Mouse (Mus musculus): Measurements from ENCODE around the gene Polr2l. TPM values are rescaled to one million over a fixed set of nuclear protein-coding genes. Genes with fewer than 3 reads are reported as not detected.

The Polr2l gene
- 10 to 100 TPM; 32.2 to 42.4 (median 33.2) TPM for total RNA-seq (2022)

GRCm38 (mm10) chr7:141475011-141475804 is at the start of gene Polr2l, which contains the start of gene Tspan4:
Gene Polr2l (minus strand): TSS chr7:141475132.
Gene Tspan4 (plus strand): TSS chr7:141475240.
- peak; percentile 76 to 79 for DNase-seq (ENCODE audit: low spot score in 2 of 2)

DNA sequence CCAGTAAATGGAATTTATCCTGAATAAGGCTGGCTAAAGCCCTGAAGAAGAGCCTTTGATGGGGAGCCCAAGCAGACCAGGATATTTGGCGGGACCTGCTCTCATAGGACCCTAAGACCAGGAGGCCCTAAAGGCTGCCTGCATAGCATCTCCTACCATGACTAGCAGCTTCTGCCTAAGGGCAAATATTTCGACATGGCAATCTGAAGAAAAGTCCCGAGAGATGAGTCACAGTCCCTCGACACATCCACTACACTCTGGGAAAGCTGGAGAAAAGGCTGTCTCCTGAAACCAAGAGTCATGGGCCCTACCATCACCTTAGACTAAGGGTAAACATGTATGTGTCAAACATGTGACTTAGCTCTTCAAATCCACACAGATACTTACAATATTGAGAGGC is 49.3 kb upstream of the Polr2l start:
- no peak for DNase-seq (ENCODE audit: low spot score in 2 of 2)

DNA sequence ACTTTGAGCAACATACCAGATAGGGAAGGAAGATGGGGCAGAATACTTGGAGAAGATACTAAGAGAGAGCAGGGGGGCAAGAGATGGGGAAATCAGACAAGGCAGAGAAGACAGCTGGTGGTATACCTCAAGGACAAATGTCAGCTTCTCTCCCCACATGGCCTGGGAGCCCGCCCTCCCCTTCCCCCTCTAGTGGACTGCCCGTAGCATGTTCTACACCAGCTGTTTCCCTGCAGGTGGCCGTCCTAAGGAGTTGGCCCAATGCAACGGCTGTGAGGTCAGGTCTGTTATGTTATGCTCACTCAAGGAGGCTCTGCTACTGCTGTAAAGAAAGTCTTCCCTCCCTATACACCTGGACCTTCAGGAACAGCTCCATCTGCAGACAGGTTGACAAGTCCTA is 48.1 kb upstream of the Polr2l start:
- DNase-seq (ENCODE audit: low spot score in 2 of 2): no peak

DNA sequence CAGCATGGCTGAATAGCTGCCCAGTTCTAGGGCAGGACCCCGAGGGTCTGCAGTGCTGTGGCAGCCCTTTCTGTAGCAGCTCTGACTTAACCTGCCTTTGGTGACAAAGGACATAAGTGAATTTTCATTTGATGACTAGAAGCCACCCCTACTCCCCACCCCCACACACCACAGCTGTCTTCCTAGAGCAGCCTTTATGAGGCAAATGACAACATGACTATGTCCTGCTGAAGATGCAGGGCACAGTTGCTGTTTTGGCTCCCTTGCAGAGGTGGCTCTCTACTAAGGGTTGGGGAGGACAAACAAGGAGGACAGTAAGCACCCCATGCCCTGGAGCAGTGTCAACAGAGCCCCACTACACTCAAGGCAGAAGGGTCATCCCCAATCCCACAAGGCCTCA is 44.9 kb upstream of the Polr2l start:
- DNase-seq (ENCODE audit: low spot score in 2 of 2): no peak

DNA sequence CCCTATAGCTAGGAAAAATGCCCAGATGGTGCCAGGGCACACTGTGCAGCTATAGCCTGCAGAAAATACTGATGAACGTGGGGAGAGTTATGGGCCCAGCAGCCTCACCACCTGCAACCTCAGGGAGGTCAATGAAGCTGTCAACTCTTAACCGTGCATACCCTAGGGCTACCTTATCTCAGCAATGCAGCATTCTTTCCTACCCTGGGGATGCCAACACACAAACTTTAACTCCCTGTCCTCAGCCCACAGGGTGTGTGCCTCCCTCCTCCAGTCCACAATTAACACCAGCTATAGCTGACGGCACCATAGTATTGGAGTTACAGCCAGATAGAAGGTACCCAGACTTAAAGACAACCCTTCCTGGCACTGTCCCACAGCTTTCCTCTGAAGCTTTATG is 44.0 kb upstream of the Polr2l start:
- no peak for DNase-seq (ENCODE audit: low spot score in 2 of 2)

DNA sequence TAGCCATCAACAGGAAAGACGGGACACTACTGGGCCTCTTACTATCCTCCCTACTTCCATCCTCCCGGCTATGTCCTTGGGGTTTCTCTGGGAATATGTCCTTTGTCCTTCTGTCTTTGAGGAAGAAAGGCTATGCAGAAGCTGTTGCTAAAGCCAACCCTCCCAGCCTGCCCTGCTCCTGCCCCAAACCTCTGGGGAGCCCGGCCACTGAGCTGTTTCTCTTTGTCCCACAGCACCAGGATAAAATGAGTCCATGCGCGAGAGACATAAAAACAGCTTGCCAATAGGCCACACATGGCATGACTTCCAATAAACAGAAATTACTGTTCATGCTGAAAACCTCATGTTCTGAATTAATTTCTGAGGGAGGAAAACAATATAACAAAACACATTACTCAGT is 43.4 kb upstream of the Polr2l start:
- DNase-seq (ENCODE audit: low spot score in 2 of 2): no peak

DNA sequence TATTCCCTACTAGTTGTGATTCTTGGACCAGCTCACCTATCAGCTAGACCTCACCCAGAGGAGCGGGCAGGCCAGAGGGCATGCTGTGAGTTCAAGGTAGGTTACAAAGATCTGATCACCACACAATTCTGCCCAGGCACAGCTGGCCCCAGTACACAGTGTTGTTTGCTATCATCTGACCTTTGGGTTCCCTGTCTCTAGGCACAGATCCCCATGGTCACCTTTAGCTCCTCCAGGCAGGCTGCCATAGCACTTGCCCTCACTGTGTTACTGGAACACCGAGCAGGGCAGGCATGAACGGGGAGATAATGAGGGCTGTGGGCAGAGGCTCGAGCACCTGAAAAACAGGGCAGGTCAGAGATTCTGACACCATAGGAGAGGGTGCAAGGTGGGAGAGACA is 42.7 kb upstream of the Polr2l start:
- DNase-seq (ENCODE audit: low spot score in 2 of 2): no peak

DNA sequence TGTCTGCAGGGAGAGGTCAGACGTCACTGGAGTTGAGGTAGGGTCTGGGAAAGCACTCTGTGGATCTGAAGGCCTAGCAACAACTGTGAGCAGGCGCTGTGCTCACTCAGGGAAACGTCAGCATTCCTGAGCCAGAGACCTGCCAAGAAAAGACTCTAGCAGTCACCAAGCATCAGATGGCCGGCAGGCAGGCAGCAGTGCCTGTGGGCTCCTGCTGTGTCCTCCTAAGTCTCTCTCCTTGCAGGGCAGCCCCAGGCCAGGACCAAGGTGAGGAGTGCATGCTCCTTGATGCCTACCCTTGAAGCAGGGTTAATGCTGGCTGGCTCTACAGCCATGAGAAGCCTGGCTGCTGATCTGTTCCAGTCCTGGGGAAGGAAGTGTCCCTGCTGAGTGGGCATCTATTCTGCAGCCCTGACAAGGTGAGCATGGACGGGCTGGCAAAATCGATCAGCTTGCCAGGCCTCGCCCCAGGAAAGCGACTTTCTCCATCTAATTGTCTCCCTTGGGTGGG is 35.8 kb upstream of the Polr2l start:
- no peak for DNase-seq (ENCODE audit: low spot score in 2 of 2)

- DNase-seq (ENCODE audit: low spot score in 2 of 2): no peak
Observed at GRCm38 (mm10) chr7:141510196-141510595, 35.3 kb upstream of the Polr2l start.

DNA sequence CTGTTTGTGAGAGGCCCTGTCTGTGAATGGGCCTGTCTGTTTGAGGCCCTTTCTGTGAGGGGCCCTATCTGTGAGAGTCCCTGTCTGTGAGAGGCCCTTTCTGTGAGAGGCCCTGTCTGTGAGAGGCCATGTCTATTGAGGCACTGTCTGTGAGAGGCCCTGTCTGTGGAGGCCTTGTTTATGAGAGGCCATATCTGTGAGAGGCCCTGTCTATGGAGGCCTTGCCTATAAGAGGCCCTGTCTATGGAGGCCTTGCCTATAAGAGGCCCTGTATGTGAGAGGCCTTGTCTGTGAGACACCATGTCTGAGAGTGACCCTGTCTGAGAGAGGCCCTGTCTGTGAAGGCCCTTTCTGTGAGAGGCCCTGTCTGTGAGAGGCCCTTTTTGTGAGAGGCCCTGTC is 33.2 kb upstream of the Polr2l start:
- DNase-seq (ENCODE audit: low spot score in 2 of 2): no peak

- no peak for DNase-seq (ENCODE audit: low spot score in 2 of 2)
Observed at GRCm38 (mm10) chr7:141506278-141506677, 31.3 kb upstream of the Polr2l start.

- no peak for DNase-seq (ENCODE audit: low spot score in 2 of 2)
Observed at GRCm38 (mm10) chr7:141502556-141502905, 27.6 kb upstream of the Polr2l start.

DNA sequence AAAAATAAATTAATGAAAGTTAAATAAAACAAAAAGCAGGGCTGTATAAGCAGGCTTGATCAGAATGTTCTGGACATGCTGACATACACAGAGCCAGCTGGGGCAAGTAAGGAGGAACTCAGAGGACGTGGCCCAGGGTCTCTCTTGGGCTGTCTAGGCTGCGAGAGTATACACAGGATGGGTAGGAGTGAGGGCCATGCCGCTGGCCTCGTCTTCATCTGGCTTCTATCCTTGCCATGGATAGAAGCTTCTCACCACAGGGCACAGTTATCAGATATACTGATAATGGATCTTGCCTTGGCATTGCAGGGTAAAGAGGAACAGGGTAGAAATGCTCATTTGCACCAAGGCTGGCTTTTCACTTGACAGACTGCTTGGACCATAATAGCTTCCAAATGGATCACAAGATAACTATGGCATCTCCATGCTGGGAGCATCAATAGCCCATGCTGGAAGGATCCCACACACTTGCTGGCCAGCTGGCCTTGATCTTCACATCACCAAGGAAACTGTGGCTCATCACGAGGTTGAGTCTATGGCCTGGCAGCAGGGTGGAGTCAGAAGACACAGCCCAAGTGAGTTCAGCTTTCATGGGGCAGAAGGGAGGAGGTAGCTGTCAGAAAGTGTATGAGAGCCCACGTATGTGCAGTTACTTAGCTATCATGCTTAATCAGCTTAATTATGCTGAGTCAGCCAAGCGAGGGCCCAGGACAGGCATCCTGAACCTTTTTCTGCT is 27.1 kb upstream of the Polr2l start:
- no peak for DNase-seq (ENCODE audit: low spot score in 2 of 2)

GRCm38 (mm10) chr7:141497600-141497999 is 22.7 kb upstream of the Polr2l start:
- DNase-seq (ENCODE audit: low spot score in 2 of 2): no peak

- DNase-seq (ENCODE audit: low spot score in 2 of 2): no peak
Observed at GRCm38 (mm10) chr7:141495940-141496339, 21.0 kb upstream of the Polr2l start.

DNA sequence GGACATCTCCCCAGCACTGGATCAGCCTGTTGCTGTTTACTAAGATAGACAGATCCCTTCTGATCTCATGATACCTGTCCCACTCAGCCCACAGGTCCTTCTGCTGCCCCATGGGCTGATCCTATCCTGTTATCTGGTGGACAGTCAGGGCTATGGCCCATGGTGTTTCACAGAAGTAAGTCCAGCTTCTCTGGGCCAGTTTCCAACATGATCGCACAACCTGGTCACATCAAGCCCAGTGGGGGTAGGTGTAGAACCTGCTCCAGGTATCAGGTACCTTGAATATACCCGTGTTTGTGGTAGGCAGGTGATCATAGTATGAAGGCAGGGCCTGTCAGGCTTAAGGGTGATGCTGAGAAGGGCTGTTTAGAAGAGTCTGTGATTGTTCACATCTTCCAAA is 20.4 kb upstream of the Polr2l start:
- no peak for DNase-seq (ENCODE audit: low spot score in 2 of 2)

- no peak for DNase-seq (ENCODE audit: low spot score in 2 of 2)
Observed at GRCm38 (mm10) chr7:141493729-141494128, 18.8 kb upstream of the Polr2l start.

DNA sequence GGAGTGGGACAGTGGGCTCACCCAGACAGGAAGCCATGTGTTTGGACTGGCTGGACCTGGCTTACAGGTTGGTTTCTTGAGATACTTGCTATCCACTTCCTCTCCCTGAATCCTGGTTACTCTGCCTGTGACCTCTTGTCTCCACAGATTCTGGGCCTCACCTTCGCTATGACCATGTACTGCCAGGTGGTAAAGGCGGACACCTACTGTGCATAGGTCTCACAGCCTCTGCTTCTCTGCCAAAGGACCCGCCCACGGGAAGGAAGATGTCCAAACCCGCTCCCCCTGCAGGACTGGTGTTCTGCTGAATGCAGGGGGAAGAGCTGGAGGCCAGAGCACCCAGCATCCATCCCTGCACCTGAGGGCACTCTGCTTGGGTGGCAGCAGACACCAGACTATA is 17.8 kb upstream of the Polr2l start:
- no peak for DNase-seq (ENCODE audit: low spot score in 2 of 2)

GRCm38 (mm10) chr7:141491151-141491550 is 16.2 kb upstream of the Polr2l start:
- no peak for DNase-seq (ENCODE audit: low spot score in 2 of 2)

DNA sequence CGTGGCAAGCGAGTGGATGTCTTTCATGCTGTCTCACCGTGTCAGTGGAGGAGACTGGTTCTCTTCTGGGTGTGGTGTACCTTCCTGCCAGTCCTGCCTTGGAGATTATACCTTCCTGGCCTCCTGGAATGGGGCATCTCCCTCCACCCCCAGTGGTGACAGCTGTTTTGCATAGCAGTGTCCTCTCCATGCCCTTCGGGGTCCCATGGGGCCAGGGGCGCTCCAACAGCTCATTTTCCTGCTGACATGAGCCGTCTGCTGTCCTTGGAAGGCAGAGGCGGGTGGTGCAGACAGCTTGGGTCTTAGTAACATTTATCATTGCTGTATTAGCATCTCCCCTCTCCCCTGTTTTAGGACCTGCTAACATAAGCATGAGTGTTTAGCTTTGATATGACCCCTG is 12.2 kb upstream of the Polr2l start:
- no peak for DNase-seq (ENCODE audit: low spot score in 2 of 2)

GRCm38 (mm10) chr7:141486239-141486638 is 11.3 kb upstream of the Polr2l start:
- no peak for DNase-seq (ENCODE audit: low spot score in 2 of 2)

DNA sequence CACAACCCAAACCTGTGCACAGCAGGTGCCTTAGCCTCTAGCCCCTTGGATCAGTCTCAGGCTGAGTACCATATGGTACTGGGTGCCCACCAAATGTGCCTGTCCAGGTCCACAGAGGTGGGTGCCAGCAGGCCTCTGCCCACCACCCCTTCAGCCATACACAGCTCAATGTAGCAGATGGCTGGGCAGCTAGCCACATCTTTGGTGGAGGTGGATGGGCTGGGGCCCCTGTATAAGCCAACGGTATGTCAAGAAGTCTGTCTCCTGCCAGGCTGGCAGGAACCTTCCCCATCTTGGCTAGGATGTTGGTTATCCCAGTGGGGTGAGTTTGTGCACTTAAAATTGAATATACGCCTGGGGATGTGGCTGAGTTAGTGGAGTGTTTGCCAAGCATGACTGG is 10.7 kb upstream of the Polr2l start:
- DNase-seq (ENCODE audit: low spot score in 2 of 2): no peak

DNA sequence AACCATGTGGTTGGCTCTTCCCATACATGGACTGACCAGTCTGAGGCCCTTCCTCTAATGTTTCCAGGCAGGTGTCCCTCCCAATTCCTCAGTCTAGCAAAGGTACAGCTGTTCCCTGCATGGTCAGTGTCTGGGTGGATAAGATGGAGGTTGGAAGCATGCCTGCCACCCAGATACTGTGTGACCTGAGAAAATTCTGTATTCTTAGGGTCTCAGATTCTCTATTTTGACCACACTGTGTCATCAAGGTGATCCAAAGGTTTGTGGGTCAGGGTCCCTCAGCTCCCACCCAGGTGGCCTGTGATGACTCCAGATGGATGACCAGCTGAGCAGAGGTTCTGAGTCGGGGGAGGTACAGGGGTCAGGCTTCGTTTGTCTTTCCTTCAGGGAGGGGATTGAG is 10.3 kb upstream of the Polr2l start:
- no peak for DNase-seq (ENCODE audit: low spot score in 2 of 2)

All from left cerebral cortex, adult 8-10 months (tissue).